Mouse (Mus musculus) layer of hippocampus, adult 18-20 months (tissue): ENCODE measurements around the gene Tbx5. TPM values are rescaled to one million over a fixed set of nuclear protein-coding genes. Genes with fewer than 3 reads are reported as not detected.

Experiments used
- DNase-seq, 2 experiments: peaks; one replicate each; pipeline ENCODE4 v3.0.0; 2022; ENCODE audit warnings: low spot score in 2 of 2
- total RNA-seq, 2 experiments: library from RNA; stranded (reverse); gene quantifications; 2 replicates each; pipeline ENCODE4 v1.2.3; 2021

The Tbx5 gene
- total RNA-seq, 2 experiments from 2014 or later: not detected

GRCm38 (mm10) chr5:119810994-119811690 is 21.3 kb upstream of the Tbx5 start:
- no peak for DNase-seq

DNA sequence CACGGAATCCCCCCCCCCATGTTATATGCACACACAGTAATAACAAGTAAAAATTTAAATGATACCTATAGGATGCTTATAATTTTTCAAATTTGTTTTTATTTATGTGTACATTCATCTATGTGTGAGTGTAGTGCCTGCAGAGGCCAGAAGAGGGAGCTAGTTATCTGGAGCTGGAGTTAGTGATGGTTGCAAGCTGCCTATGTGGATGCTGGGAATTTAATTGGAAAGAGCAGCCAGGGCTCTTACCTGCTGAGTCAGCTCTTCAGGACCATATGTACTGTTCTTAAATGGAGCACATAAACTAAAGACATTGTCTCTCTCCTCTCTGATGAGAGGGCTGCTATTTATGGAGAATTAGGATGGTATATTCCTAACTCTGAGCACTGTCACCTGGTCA is 17.2 kb upstream of the Tbx5 start:
- DNase-seq: no peak

GRCm38 (mm10) chr5:119820452-119820851 is 12.0 kb upstream of the Tbx5 start:
- DNase-seq: no peak

DNA sequence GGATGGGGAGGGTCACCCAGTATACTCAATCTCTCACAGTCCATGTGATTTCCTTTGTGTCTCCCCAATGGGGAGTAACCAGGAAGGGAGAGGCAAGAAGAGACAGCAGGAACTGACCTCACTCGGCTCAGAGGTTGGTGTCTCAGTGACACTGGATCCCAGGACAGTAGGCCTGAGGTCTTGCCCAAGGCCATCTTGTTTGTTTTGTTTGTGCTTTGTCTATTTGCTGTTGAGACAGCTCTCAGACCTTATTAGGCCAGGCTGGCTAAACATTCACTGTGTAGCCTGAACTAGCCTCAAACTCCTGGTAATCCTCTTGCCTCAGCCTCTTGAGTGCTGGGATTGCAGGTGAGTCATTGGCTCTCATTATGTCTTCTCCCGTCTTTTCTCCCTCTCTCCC is 11.0 kb upstream of the Tbx5 start:
- DNase-seq: no peak

DNA sequence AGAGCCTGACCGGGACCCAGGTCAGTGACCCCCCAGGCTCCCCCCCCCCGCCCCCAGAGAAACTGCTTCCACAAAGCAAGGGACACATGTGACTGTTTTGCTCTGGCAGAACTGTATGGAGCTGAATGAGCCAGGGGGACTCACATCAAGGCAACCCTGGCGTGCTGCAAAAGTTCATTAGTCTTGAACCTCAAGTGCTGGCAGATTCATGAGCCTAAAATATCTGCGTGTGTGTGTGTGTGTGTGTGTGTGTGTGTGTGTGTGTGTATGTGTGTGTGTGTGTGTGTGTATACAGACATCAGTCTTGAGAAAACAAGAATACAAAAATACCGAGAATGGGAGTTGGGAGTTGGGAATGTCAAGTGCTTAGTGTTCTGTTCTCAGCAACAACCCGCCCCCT is 5.1 kb upstream of the Tbx5 start:
- no peak for DNase-seq

DNA sequence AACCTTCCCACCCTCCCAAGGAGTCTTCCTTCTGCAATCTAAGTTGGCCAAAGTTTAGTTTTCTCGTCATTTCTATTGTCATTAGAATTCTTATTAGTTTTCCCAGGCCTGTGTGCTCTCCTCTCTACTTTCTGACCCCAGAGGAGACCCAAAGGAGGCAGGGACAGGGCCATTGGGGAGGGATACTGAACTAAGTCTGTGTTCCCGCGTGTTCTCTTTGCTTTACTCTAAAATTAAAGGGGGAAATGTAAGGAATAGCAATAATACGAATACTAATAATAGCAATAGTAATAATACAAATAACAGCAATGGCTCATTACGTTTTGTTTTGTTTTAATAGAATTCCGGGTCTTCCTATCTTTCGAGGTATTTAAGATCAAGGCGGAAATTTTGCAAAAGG is 1.9 kb upstream of the Tbx5 start:
- DNase-seq: no peak

DNA sequence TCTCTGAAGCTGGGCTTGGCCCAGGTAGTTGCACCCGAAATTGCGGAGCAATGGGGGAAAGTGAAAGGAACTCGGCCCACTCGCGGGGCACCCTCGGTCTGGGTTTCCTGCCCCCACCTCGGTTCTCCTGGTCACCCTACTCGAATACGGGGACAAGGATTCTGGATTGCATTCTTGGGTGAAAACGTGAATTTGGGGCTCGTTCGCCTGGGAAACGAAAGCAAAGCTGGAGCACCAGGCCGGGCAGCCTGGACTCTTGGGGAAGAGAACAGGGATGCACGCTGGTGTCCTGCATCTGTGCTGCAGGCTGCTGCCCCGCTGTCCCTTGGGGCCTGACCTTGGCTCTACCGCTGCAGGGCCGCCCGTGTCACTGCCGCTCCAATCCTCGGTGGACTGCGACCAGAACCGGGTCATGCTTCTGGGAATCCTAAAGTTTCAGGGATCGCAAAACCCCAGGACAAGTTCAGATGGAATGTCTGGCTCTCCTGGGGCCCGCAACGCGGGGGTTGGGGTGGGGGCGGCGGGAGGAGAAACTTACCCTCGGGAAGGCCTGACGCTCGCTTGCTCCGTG is 1.2 kb upstream of the Tbx5 start:
- no peak for DNase-seq

- no peak for DNase-seq
Observed at GRCm38 (mm10) chr5:119831791-119832478, 533 bp upstream of the Tbx5 start.

GRCm38 (mm10) chr5:119833223-119834030 is 959 bp downstream of the Tbx5 start:
- DNase-seq: no peak

GRCm38 (mm10) chr5:119834031-119834403 is 1.5 kb downstream of the Tbx5 start:
- DNase-seq: no peak

DNA sequence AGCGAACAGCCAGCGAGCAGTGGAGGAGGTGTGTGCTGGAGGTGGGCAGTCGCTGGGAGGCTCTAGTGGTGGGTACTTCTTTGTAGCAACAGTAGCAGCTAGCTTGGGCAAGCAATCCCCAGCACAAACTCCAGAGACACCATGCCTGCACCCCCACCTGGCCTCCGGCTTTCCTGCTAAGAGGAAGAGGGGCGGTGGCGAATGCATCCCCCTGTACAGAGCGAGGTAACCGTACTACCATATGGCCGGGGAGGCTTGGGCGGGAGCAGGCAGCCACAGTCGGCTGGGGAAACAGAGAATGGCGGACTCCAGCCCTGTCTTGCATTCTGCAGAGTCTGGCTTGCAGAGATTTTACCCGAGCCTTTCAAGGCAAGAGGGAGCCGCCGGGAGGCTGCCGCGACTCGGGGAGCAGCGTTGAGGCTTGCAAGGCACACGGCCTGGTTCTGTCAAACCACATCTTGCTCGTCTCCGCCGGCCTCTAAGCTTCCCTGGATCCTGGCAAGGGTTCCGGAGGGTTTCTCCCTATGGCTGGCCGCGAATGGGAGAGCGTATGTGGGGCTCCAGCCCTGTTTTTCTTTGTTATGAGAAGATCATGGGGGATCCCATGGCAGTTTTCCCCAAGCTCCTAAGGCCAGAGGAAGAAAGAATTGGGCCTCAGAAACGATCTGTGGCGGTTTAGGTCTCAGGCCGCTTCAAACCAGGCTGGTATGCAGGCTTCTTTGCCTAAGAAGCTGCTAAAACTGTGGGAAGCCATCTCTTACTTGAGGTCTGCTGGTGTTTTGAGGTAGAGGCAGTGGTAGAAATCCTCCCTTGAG is 2.8 kb downstream of the Tbx5 start:
- DNase-seq: no peak

DNA sequence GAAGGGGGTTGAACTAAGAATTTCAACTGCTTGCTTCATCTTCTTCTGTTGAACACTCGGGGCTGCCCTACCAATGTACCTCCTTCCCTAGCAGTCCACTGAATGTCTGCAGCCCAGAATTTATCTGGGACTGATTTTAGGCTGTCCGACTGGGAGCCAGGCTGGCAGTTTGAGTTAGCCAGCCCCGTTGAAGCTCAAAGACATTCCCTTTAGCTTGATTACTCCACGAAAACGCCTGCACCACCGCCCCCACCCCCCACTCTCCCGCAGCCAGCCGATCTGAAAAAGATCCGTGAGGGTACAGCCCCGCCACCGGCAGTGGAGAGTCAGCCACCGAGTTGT is 3.4 kb downstream of the Tbx5 start:
- no peak for DNase-seq

- no peak for DNase-seq
Observed at GRCm38 (mm10) chr5:119836618-119837305, 4.3 kb downstream of the Tbx5 start.

DNA sequence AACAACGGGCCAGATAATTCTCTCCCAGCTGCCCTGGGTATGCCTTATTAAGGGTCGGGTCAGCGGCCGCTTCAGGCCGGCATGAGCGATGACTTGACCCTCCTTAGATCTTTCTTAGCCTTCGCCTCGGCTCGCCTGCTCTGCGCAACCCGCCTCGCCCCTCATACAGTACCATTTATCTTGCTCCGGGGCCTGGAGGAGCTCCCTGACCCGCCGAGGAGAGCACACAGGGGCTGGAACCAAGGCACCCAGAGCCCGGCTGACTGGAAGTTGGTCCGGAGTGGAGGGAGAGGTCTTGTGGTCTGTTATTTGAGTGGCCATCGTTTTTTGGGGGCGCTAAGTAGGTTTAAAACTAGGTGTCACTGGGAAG is 4.8 kb downstream of the Tbx5 start:
- DNase-seq: no peak

GRCm38 (mm10) chr5:119837861-119838260 is 5.4 kb downstream of the Tbx5 start:
- no peak for DNase-seq

GRCm38 (mm10) chr5:119838441-119838840 is 6.0 kb downstream of the Tbx5 start:
- DNase-seq: no peak

- DNase-seq: no peak
Observed at GRCm38 (mm10) chr5:119839156-119839555, 6.7 kb downstream of the Tbx5 start.

- no peak for DNase-seq
Observed at GRCm38 (mm10) chr5:119839616-119840368, 7.3 kb downstream of the Tbx5 start.

DNA sequence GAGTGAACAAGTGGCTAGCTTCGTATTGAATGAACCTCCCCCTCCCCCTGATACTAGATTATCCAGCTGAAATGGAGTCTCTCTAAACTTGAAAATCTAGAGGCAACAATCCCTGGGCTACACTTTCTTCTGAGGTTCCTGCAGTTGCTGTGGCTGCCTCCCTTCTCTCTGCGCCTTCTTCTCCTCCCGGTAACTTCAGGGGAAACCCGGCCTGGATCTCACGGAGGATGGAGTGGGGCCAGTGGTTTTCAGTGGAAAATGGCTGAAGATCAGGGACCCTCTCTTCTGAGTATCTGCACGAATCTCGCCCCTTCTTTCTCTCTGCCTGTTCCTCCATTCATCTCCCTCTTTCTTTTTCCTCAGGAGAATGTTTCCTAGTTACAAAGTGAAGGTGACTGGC is 7.9 kb downstream of the Tbx5 start:
- no peak for DNase-seq
